Mouse (Mus musculus): ENCODE measurements around the gene Zdhhc6. TPM values are rescaled to one million over a fixed set of nuclear protein-coding genes. Genes with fewer than 3 reads are reported as not detected.
A peak's percentile ranks its signal among the peaks of the same experiment; 100 is the strongest.

Zdhhc6 gene
- polyA plus RNA-seq, 1 experiment from 2014 or later, result 93.8 TPM

DNA sequence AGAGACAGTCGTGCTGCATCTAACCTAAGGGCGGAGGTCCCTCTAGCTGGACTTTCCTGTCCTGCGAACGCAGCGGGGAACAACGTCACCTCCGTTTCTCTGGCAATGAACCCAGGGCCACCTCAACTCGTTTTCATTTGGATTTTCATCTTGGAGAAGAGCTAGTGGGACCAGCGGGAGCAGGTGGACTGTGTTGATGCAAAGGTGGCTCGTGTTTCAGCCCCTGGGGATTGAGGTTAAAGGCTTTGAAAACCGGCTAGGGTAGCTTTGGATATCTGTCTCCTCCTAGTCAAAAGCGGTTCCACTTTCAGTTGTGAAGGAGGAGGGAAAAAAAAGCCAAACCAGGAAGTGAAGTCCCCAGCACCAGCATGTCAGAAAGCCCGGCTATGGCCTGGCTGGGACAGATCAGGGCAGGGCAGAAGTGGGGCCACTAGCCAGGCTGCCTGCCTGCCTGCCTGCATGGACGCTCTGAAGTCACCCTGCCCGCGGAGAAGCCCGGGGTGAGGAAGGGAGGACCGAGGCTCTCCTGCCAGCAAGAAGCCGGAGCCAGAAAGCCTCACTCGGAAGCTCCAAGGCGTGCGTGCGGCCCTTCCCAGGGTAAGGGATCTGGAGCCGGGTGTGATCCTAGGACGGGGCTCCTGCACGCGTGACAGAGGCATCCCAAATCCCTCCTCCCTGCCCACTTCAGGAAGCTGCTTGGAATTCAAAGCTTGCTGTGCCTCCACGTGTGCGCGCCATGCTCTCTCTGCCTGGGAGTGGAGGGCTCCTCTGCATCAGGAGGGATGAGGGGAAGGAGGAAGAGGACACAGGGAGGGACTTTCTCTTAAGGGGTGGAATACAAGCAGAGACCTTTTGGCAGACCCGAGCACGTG is 62.0 kb downstream of the Zdhhc6 start:
- WGBS, result under 1% methylated on average over 32 of the region's 32 CpGs
- H3K27ac ChIP-seq, result peak overlapping the region; percentile 23; the same call in 1 of the 2 replicates
- H3K9ac ChIP-seq, result peak overlapping the region; percentile 76
- peak overlapping the region; percentile 87 for H3K4me2 ChIP-seq (replicated peaks)
- H3K4me3 ChIP-seq, result peak overlapping the region; percentile 58
- H3K36me3 ChIP-seq, result no peaks in the 10 kb centered on the region
- H3K9me3 ChIP-seq, result no peaks in the 10 kb centered on the region
- peaks cover 8% of the 10 kb centered on the region for H3K4me1 ChIP-seq
- ATAC-seq (ENCODE audit: low FRiP score, low read depth), result peak; percentile 66; the same call in 1 of the 2 replicates
- peaks cover 3% of the 10 kb centered on the region for H3K27me3 ChIP-seq

- 3% methylated on average over 9 of the region's 9 CpGs for WGBS
- Histone ChIP-seq H3K9ac (peak overlapping the region; percentile 76), H3K27ac (no peak overlapping the region), H3K4me2 (replicated peaks) (peak overlapping the region; percentile 87), H3K9me3 (no peaks in the 10 kb centered on the region), H3K4me3 (peak overlapping the region; percentile 58), H3K27me3 (peaks cover 3% of the 10 kb centered on the region), H3K4me1 (peaks cover 8% of the 10 kb centered on the region), H3K36me3 (no peaks in the 10 kb centered on the region)
- ATAC-seq (ENCODE audit: low FRiP score, low read depth), result 0 out of 2 replicates have a peak, but pooled peaks have one; percentile 7
Measured at GRCm38 (mm10) chr19:55253239-55253569, 62.6 kb downstream of the Zdhhc6 start.

DNA sequence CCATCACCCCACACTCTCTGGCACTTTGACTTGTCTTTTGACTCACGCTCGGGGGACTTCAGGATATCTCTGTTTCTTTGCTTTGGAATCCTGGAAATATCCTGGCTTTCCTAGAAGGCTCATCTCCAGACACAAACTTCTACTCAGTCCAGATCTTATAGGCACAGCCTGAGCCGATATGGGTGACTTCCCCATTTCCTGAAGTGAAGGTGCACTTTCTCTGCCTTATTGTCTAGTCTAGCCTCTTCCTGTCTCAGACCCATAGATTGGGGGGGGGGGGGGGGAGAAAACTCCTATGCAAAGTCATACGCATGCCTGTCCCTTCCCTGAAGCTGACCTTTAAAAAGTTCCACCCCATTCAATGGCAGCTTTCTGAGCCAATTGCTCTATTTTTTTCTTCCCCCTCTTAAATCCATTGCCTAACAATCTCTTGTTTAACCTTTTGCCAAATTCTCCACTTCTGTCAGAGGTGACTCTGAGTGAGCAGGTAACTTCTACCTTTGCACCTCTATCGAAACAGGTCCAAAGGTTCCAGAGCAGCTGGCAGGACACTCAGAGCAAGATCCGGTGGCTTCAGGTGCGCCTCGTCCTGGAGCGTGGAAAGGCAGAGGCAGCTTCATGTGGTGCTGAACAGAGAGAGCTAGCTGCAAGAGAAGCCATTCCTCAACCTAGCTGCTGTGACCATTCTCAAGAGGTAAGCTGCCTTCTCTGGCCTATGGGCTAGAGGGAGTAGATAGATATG is 64.3 kb downstream of the Zdhhc6 start, which contains the start of gene Acsl5:
Gene Acsl5, plus strand, starts transcription at position 556 of the 742 bp plus-strand sequence.
- ATAC-seq (ENCODE audit: low FRiP score, low read depth), result no peak
- 94% methylated on average over 9 of the region's 9 CpGs for WGBS

GRCm38 (mm10) chr19:55250451-55250850 is 65.4 kb downstream of the Zdhhc6 start:
- H3K4me2 ChIP-seq (replicated peaks), result no peak overlapping the region

More for the DNA sequence above, 64.3 kb downstream of the Zdhhc6 start, which contains the start of gene Acsl5:
- Histone ChIP-seq H3K4me1 (peaks cover 8% of the 10 kb centered on the region), H3K36me3 (no peaks in the 10 kb centered on the region), H3K9me3 (no peaks in the 10 kb centered on the region), H3K9ac (no peak within 1 kb of the TSS), H3K4me3 (no peak within 1 kb of the TSS), H3K27me3 (peaks cover 3% of the 10 kb centered on the region), H3K4me2 (replicated peaks) (no peak within 1 kb of the TSS), H3K27ac (no peak within 1 kb of the TSS)

DNA sequence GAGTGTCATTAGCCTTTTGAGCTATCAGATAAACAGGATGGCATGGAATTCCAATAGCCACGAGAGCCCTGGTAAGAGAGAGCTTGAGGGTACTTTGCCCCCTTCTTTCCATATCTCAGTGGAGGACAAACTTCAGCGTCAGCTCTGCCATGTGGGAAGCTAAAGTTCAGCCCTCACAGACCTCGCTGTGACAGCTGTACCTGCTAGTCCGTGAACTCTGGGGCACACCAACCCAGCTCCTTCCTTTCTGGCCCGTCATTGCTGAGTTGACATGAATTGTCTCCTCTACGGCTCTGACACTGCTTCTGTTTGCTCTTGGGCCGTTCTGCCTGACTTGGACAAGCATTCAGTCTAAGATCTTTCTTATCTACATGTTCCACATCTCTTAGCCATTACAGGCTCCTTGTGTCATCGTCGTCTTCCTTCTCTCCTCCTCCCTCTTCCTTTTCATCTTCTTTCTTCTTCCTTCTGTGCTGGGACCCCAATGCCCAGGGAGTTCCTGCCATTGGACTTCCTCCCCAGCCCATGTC is 67.8 kb downstream of the Zdhhc6 start:
- Histone ChIP-seq H3K9ac (no peak overlapping the region), H3K27ac (no peak overlapping the region), H3K4me1 (0 out of 2 replicates have a peak, but pooled peaks cover 3% of the 10 kb centered on the region), H3K27me3 (peaks cover 3% of the 10 kb centered on the region), H3K4me3 (no peak overlapping the region), H3K4me2 (replicated peaks) (no peak overlapping the region), H3K36me3 (no peaks in the 10 kb centered on the region), H3K9me3 (no peaks in the 10 kb centered on the region)
- no peak for ATAC-seq (ENCODE audit: low FRiP score, low read depth)
- 74% methylated on average over 9 of the region's 9 CpGs for WGBS

More at GRCm38 (mm10) chr19:55250451-55250850, 65.4 kb downstream of the Zdhhc6 start:
- ATAC-seq (ENCODE audit: low FRiP score, low read depth), result no peak
- no peaks in the 10 kb centered on the region for H3K36me3 ChIP-seq
- H3K4me1 ChIP-seq, result peaks cover 8% of the 10 kb centered on the region
- H3K27me3 ChIP-seq, result peaks cover 3% of the 10 kb centered on the region
- H3K4me3 ChIP-seq, result no peak overlapping the region
- H3K9me3 ChIP-seq, result no peaks in the 10 kb centered on the region
- no peak overlapping the region for H3K27ac ChIP-seq
- WGBS, result 84% methylated on average over 5 of the region's 5 CpGs
- H3K9ac ChIP-seq, result no peak overlapping the region

- no peak overlapping the region for H3K27ac ChIP-seq
- no peak overlapping the region for H3K9ac ChIP-seq
- no peak overlapping the region for H3K4me3 ChIP-seq
- H3K27me3 ChIP-seq, result peaks cover 3% of the 10 kb centered on the region
- H3K4me1 ChIP-seq, result 0 out of 2 replicates have a peak, but pooled peaks cover 3% of the 10 kb centered on the region
- ATAC-seq (ENCODE audit: low FRiP score, low read depth), result no peak
- WGBS, result 70% methylated on average over 5 of the region's 5 CpGs
- H3K36me3 ChIP-seq, result no peaks in the 10 kb centered on the region
- H3K9me3 ChIP-seq, result no peaks in the 10 kb centered on the region
- H3K4me2 ChIP-seq (replicated peaks), result no peak overlapping the region
Measured at GRCm38 (mm10) chr19:55247563-55247962, 68.3 kb downstream of the Zdhhc6 start.

DNA sequence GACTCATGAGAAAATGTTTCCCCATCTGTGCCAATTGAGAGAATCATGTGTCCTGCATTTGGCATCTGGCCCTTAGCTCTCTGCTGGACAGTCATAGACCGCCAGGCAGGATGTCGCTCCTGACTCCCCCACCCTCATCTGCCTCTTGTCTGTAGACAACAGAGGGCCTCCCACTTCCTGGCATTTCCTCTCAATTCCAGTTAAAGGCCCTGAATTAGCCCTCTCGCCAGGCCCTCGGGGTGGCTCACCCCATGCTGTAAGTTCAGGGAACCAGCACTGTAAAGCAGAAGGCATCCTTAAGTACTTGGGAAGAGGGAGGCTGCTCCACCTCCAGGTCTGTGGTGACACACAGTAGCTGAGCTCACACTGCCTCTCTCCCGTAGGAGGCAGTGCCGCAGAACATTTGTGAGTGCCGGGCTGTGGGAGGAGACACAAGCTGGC is 71.0 kb downstream of the Zdhhc6 start:
- H3K9me3 ChIP-seq, result no peaks in the 10 kb centered on the region
- H3K4me2 ChIP-seq (replicated peaks), result no peak overlapping the region
- H3K27me3 ChIP-seq, result no peaks in the 10 kb centered on the region
- ATAC-seq (ENCODE audit: low FRiP score, low read depth), result no peak; the same call in 1 of the 2 replicates
- H3K27ac ChIP-seq, result no peak overlapping the region
- 17% methylated on average over 7 of the region's 7 CpGs for WGBS
- no peak overlapping the region for H3K9ac ChIP-seq
- no peaks in the 10 kb centered on the region for H3K36me3 ChIP-seq
- H3K4me1 ChIP-seq, result 0 out of 2 replicates have a peak, but pooled peaks cover 3% of the 10 kb centered on the region
- H3K4me3 ChIP-seq, result no peak overlapping the region

GRCm38 (mm10) chr19:55241186-55241645 is 74.6 kb downstream of the Zdhhc6 start, which contains the start of gene Gucy2g:
Gene Gucy2g, minus strand, starts transcription at chr19:55241236.
- Histone ChIP-seq H3K4me3 (no peak within 1 kb of the TSS), H3K27me3 (no peaks in the 10 kb centered on the region), H3K4me2 (replicated peaks) (no peak within 1 kb of the TSS), H3K27ac (no peak within 1 kb of the TSS), H3K36me3 (no peaks in the 10 kb centered on the region), H3K9me3 (no peaks in the 10 kb centered on the region), H3K4me1 (0 out of 2 replicates have a peak, but pooled peaks cover 3% of the 10 kb centered on the region), H3K9ac (no peak within 1 kb of the TSS)
- WGBS, result 81% methylated on average over 6 of the region's 6 CpGs
- no peak for ATAC-seq (ENCODE audit: low FRiP score, low read depth)

- Histone ChIP-seq H3K27ac (no peak overlapping the region), H3K27me3 (no peaks in the 10 kb centered on the region), H3K4me1 (no peaks in the 10 kb centered on the region), H3K36me3 (no peaks in the 10 kb centered on the region), H3K9ac (no peak overlapping the region), H3K4me3 (no peak overlapping the region), H3K9me3 (no peaks in the 10 kb centered on the region), H3K4me2 (replicated peaks) (no peak overlapping the region)
- ATAC-seq (ENCODE audit: low FRiP score, low read depth), result no peak
- WGBS, result 77% methylated on average over 6 of the region's 6 CpGs
Measured at GRCm38 (mm10) chr19:55239766-55240426, 75.9 kb downstream of the Zdhhc6 start.

GRCm38 (mm10) chr19:55236564-55236963 is 79.3 kb downstream of the Zdhhc6 start:
- no peaks in the 10 kb centered on the region for H3K27me3 ChIP-seq
- H3K4me3 ChIP-seq, result no peak overlapping the region
- no peaks in the 10 kb centered on the region for H3K9me3 ChIP-seq
- no peak overlapping the region for H3K9ac ChIP-seq
- no peak overlapping the region for H3K27ac ChIP-seq
- H3K4me2 ChIP-seq (replicated peaks), result no peak overlapping the region
- H3K36me3 ChIP-seq, result no peaks in the 10 kb centered on the region
- H3K4me1 ChIP-seq, result no peaks in the 10 kb centered on the region
- ATAC-seq (ENCODE audit: low FRiP score, low read depth), result no peak
- 75% methylated on average over 5 of the region's 5 CpGs for WGBS

GRCm38 (mm10) chr19:55236026-55236425 is 79.8 kb downstream of the Zdhhc6 start:
- no peak overlapping the region for H3K4me2 ChIP-seq (replicated peaks)
- H3K9me3 ChIP-seq, result no peaks in the 10 kb centered on the region
- H3K4me1 ChIP-seq, result no peaks in the 10 kb centered on the region
- no peaks in the 10 kb centered on the region for H3K27me3 ChIP-seq
- 27% methylated on average over 2 of the region's 2 CpGs for WGBS
- H3K27ac ChIP-seq, result no peak overlapping the region
- H3K9ac ChIP-seq, result no peak overlapping the region
- H3K36me3 ChIP-seq, result no peaks in the 10 kb centered on the region
- ATAC-seq (ENCODE audit: low FRiP score, low read depth), result no peak
- H3K4me3 ChIP-seq, result no peak overlapping the region
